Mouse (Mus musculus) yolk sac, embryonic 10.5 days (tissue): ENCODE data around the gene Plekha6.
A peak's percentile ranks its signal among the peaks of the same experiment; 100 is the strongest.

Source experiments
- DNase-seq: peaks from one replicate; pipeline ENCODE4 v3.0.0-alpha.2; 2017; ENCODE audit warnings: low spot score

Gene Plekha6

DNA sequence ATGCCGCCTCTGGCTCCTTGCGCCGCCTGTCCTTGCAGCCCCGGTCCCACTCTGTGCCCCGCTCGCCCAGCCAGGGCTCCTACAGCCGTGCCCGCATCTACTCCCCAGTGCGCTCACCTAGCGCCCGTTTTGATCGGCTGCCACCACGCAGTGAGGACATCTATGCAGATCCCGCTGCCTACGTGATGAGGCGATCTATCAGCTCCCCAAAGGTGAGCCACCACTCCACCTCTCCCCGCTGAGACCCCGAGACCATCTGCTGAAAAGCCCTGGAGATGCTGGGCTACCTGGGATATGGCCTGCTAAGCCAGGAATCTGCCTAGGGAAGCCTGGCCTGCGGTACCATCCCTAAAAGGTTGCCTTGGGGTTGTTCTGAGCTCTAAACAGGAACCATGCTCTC is 110.2 kb downstream of the Plekha6 start:
- no peak for DNase-seq

GRCm38 (mm10) chr1:133276983-133277382 is 113.0 kb downstream of the Plekha6 start:
- no peak for DNase-seq

GRCm38 (mm10) chr1:133278539-133278938 is 114.5 kb downstream of the Plekha6 start:
- DNase-seq: no peak

- no peak for DNase-seq
Measured at GRCm38 (mm10) chr1:133278946-133279631, 115.1 kb downstream of the Plekha6 start.

DNA sequence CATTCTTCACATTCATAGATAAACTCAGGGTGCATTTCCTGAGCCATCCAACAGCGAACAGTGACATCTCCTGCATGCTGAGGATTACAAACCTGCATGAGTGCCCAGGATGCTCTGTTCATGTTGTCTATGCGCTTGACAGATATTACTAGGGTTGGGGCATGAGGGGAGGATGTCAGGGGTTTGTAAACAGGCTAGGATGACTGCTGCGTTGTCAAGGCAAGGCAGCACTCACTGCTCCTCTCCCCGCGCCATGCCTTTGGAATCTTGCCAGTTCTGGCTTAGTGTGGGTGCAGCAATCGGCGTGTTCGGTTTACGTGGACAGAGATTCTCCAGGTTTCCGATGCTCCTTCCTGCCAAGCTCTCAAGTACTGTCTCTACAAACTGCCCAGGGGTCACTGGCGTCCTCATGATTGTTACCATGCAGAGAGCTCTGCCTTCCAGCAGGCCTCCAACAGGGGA is 115.7 kb downstream of the Plekha6 start:
- DNase-seq: no peak

DNA sequence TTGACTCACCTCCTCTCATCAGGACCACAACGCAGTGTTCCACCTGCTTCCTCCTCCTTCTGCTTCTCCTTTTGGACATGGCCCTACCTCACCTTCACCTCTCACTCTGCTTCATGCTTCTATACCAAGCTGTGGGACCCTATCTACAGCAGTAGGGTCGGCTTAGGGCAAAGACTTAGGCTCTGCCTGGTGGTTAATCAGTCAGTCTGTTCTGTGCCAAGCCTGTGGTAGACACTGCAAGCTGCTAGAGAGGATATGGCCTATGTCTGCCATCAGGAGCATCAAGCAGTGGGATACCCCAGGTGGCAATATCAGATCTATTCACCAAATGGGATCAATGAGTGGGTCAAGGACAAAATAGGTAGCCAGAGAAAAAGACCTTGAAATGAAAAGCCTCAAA is 116.5 kb downstream of the Plekha6 start:
- no peak for DNase-seq

- DNase-seq: no peak
Measured at GRCm38 (mm10) chr1:133285907-133286306, 121.9 kb downstream of the Plekha6 start.

DNA sequence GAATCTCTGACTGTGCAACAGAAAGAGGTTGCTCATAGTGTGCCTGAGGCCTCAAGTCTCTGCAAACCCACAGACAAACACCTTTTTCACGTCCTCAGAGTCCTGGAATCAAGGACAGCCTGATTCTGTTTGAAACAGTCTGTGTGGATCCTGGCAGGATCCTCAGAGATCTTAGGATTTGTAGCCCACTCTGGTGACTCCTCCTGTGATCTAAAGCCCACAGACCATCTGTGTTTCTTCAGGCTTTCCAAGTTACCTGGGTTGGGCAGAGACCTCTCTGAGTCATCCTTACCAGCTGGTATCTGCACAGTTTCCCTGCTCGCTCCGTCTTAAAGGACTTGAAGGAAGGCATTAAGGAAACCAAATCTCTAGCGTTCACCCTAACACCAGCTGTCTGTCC is 123.0 kb downstream of the Plekha6 start:
- no peak for DNase-seq

- DNase-seq: no peak
Measured at GRCm38 (mm10) chr1:133287880-133288279, 123.9 kb downstream of the Plekha6 start.

DNA sequence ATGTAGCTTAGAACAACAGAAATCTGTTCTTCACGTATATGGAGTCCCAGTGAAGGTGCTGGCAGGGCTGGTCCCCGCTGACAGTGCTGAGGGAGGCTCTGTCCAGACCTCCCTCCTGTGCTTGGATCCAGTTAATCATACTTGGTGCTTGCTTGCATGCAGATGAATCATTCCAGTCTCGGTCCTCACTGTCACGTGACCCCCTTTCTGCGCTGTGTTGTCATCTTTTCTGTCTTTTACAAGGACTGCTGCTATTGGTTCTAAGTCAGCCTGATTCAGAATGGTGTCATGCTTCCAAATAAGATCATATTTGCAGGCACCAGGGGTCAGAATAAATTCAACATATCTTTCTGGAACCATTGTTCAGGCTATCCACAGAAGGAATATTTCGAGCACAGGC is 127.9 kb downstream of the Plekha6 start:
- DNase-seq: no peak

DNA sequence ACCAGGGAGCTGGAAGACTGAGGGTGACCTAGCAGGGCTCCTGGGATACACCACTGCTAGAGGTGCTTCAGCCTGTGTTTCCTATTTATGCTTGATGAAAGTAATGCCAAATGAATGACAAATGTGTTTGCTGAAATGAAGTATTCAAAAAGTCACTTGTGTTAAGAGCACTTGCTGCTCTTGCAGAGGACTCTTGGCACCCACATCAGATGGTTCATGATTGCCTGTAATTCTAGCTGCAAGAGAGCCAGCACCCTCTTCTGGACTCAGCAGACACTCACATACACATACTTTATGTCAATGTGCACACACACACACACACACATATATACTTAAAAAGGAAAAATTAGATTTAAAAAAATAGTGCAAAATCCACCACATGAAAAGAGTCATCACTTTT is 128.6 kb downstream of the Plekha6 start:
- no peak for DNase-seq

DNA sequence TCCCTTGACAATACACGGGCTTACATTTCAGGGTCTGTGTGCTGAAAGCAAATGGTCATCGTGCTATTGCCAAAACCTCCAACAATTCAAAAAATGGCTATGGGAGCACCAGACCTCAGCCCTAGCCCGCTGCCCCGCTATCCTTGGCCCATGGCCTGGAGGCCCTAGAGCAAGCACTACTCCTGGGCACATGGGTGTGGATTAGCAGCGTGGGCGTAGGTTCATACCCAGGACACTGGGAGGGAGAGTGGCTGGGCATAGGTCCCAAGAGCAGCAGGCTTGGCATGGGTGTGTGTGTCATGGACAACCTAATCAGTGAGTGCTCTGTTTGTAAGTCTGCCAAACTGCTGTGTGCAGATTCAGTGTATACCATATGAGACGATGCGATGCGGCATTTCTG is 132.4 kb downstream of the Plekha6 start:
- DNase-seq: no peak

- no peak for DNase-seq
Measured at GRCm38 (mm10) chr1:133298816-133299215, 134.8 kb downstream of the Plekha6 start.

DNA sequence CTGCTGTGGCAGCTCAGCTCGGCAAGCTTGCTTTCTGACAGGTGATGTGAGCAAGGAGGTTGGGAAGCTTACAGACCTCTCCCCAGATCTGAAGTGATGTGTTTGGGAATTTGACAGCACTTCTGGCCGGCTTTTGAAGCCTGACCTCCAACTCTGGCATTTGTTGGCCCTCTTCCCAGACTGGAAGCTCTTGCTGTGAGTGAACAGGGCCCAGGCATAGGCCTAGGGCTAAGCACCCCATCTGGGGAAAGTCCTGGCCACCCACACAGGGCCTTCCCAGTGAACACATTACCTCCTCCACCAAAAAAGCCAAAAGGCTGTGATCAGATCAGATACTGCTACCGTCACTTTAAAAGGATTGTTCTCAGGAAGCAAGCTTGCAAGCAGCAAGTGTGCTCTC is 138.5 kb downstream of the Plekha6 start:
- DNase-seq: no peak

- peak; percentile 57 for DNase-seq
Measured at GRCm38 (mm10) chr1:133306842-133307241, 142.8 kb downstream of the Plekha6 start.

GRCm38 (mm10) chr1:133307318-133307717 is 143.3 kb downstream of the Plekha6 start:
- peak; percentile 32 for DNase-seq

DNA sequence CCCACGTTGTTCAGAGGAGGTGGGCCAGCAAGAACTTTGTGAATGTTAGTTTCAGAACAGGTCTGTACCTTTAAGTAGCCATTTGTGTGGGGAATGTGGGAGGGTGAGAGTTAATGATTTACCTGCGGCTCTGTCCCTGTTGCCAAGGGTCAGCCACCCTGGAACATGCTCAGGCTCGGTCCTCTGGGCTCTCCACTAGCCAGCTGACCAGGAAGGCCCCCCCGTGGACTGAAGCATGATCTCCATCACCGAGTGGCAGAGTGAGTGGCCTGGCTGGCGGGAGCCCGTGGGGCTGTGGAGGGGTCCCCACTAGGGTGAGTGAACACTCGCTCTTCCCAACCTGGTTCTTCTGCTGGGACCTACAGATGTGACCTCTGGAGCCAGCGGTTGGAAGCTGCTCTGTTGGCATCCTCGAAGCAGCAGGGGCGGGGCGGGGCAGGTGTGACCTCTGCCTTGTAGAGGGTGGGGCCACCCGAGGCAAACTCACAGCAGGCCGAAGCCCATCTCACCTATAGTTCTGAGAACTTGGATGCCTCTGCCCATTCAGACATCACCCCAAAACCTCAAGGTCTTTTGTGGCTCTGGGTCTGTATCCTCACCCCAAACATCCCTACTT is 145.8 kb downstream of the Plekha6 start, which contains the start of gene Golt1a:
Gene Golt1a, plus strand, starts transcription at position 149 of the 616 bp plus-strand sequence.
- DNase-seq: peak; percentile 92

- no peak for DNase-seq
Measured at GRCm38 (mm10) chr1:133311240-133311639, 147.2 kb downstream of the Plekha6 start.

DNA sequence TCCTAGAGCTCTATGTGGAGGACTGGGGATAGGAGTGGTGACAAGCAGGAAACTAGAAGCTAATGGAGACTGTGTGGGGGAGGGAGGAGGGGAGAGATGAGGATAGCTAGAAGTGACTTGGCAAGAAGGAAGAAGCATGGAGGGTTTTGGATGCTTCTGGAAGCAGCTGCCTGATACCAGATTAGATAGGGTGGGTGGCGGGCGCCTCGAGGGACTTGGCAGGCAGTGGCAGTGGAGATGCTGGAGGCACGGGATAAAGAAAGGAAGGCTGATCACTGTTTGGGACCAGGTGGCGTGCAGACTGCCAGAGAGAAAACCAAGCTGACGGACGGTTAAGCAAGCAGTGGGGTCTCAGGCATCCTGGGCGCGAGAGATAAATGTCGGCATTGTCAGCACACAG is 147.9 kb downstream of the Plekha6 start:
- no peak for DNase-seq

DNA sequence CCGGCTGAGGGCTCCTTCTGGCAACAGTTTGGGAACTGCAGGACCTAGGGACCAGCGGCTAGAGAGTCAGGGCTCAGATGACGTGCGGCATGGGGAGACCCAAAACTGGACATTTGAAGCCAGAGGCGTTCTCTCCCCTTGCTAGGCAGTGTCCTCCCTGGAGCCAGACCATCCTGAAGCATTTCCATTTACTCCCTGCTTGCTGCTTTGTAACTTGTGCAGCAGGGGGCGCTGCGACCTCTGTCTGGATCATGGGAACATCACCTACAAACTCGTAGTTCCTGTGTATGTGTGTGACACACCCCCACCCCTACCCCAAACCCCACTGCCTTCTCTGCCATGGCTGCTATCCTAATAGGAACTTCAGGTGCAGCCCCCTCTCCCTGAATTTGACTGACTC is 150.4 kb downstream of the Plekha6 start:
- peak; percentile 26 for DNase-seq

- no peak for DNase-seq
Measured at GRCm38 (mm10) chr1:133315775-133316174, 151.8 kb downstream of the Plekha6 start.

DNA sequence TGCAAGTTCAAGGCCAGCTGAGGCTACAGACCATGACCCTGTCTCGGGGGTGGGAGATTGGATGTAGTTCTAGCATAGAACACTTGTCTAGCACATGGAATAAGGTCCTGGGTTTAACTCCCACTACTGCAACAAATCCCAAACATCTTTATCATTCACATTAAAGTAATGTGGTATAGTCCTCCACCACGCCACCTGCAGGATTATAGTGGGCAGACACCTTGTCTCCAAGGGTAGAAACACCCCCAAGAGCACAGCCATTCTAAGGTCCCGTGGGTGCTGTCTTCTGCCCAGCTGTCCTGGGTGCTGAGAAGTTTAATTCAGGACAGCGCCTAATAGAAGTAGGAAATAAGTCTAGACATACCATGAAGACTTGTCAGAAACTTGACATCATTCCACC is 152.6 kb downstream of the Plekha6 start:
- DNase-seq: no peak

DNA sequence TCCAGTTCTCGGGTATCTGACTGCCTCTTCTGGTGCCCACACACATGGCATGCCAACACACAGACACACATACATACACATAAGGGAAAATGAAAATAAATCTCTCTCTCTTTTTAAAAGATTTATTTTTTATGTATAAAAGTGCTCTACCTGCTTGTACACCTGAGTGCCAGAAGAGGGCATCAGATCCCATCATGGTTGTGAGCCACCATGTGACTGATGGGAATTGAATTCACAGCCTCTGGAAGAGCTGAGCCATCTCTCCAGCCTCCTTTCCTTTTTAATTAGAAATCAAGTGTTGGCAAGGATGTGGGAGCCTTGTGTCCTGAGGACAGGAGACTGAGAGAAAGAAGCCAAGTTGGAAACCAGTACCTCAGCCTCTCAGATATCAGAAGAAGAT is 153.1 kb downstream of the Plekha6 start:
- DNase-seq: no peak
